In genomic region chr5:65025916-65026315, GRCm38 (mm10) we compare ENCODE assay signal across 13 mouse cellular contexts. TPM values are rescaled to one million over a fixed set of nuclear protein-coding genes. Genes with fewer than 3 reads are reported as not detected.
DNase-seq lines count a peak whose midpoint lies in the region; ATAC-seq lines count a peak whose summit lies in the region.
"Had no signal": no experiment of that assay in that cellular context is flagged by ENCODE, and none has a peak within 500 bp of the region (broad histone marks: within the 10 kb centered on the region; RNA-seq: fewer than 3 reads in every experiment).

No protein-coding gene starts in this region.

- no peaks in the 10 kb centered on the region for H3K27me3 ChIP-seq in splenic B cell, adult 2 months (ENCODE audit: control insufficient read depth, insufficient read depth, low read length, poor library complexity, severe bottlenecking)
- H3K27me3 ChIP-seq: embryonic facial prominence, embryonic 15.5 days; forebrain, embryonic 15.5 days; midbrain, embryonic 12.5 days; neural tube, embryonic 15.5 days had no signal

- DNase-seq in 416B (ENCODE audit: low read depth) = peak; percentile 82
- peak; percentile 55 for DNase-seq in lung, postnatal 36 days
- peak; percentile 84 for DNase-seq in splenic B cell, adult 2 months (ENCODE audit: low read depth, low spot score)
- no peak for DNase-seq in heart, postnatal 10 days
- no peak for DNase-seq in cerebellum, adult 11-12 months
- DNase-seq in left cerebral cortex, adult 11 months (ENCODE audit: low spot score) = no peak
- DNase-seq: cerebellum, postnatal 14 days; right cerebral cortex, postnatal 25 days had no signal

- no peaks in the 10 kb centered on the region for H3K36me3 ChIP-seq in splenic B cell, adult 2 months (ENCODE audit: control insufficient read depth, insufficient read depth, low read length, poor library complexity, severe bottlenecking)
- H3K36me3 ChIP-seq: forebrain, embryonic 15.5 days; midbrain, embryonic 12.5 days; neural tube, embryonic 15.5 days had no signal

- intact Hi-C loops in heart, postnatal 10 days (cut with DNase I) = no loop called here

- ATAC-seq in CD4-positive, CD25-positive, alpha-beta regulatory T cell, adult 4 months = peak; percentile 99
- ATAC-seq: forebrain, embryonic 15.5 days had no signal

RNA-seq across cellular contexts. Expression of gene Fam114a1, which starts 56.0 kb away (rescaled TPM):
- polyA plus RNA-seq in CD4-positive, CD25-positive, alpha-beta regulatory T cell, adult 4 months (2017; shearing (Covaris generic)) = 1 to 10 TPM; 2.3 to 4.9 TPM
- 10 to 100 TPM; 28.2 to 39.4 TPM for total RNA-seq in heart, postnatal 10 days (2021)

Comparison
In these comparisons a context has a peak if more than half of its experiments do, and no peak if none do; other contexts are left out.
1. DNase-seq: peak in 416B (single experiment), lung, postnatal 36 days (single experiment) and splenic B cell, adult 2 months (single experiment); none in heart, postnatal 10 days (0 of 2), cerebellum, adult 11-12 months (single experiment) and left cerebral cortex, adult 11 months (single experiment).